Comparison of ENCODE assay signal across 22 mouse cellular contexts in genomic region chr14:62022193-62022592, GRCm38 (mm10).
DNase-seq lines count a peak whose midpoint lies in the region; ATAC-seq lines count a peak whose summit lies in the region.
"Had no signal": no experiment of that assay in that cellular context is flagged by ENCODE, and none has a peak within 500 bp of the region (broad histone marks: within the 10 kb centered on the region; RNA-seq: fewer than 3 reads in every experiment).

No protein-coding gene starts in this region.

- no peaks in the 10 kb centered on the region for H3K36me3 ChIP-seq in midbrain, embryonic 11.5 days (ENCODE audit: control insufficient read depth, insufficient read depth, low read length)
- no peaks in the 10 kb centered on the region for H3K36me3 ChIP-seq in midbrain, embryonic 13.5 days
- H3K36me3 ChIP-seq: embryonic facial prominence, embryonic 13.5 days; heart, embryonic 13.5 days; hindbrain, embryonic 12.5 days had no signal

- no peak overlapping the region for H3K27ac ChIP-seq in midbrain, embryonic 11.5 days (ENCODE audit: low read depth, low read length)
- no peak overlapping the region for H3K27ac ChIP-seq in midbrain, embryonic 13.5 days
- H3K27ac ChIP-seq: embryonic facial prominence, embryonic 13.5 days; forebrain, embryonic 13.5 days; heart, embryonic 13.5 days; hindbrain, embryonic 12.5 days had no signal

- no peak for ATAC-seq in midbrain, embryonic 11.5 days (ENCODE audit: low FRiP score)
- ATAC-seq in midbrain, embryonic 13.5 days, result no peak
- ATAC-seq: forebrain, embryonic 13.5 days; forebrain, postnatal 0 days; hindbrain, embryonic 16.5 days had no signal

- H3K4me3 ChIP-seq in midbrain, embryonic 11.5 days (ENCODE audit: low read depth, low read length), result no peak overlapping the region
- no peak overlapping the region for H3K4me3 ChIP-seq in midbrain, embryonic 13.5 days (replicated peaks)
- H3K4me3 ChIP-seq: embryonic facial prominence, embryonic 13.5 days; forebrain, embryonic 13.5 days; heart, embryonic 13.5 days; hindbrain, embryonic 12.5 days had no signal

- no peaks in the 10 kb centered on the region for H3K27me3 ChIP-seq in midbrain, embryonic 11.5 days (ENCODE audit: control insufficient read depth, insufficient read depth, low read length)
- H3K27me3 ChIP-seq in midbrain, embryonic 13.5 days, result no peaks in the 10 kb centered on the region
- H3K27me3 ChIP-seq: embryonic facial prominence, embryonic 13.5 days; forebrain, embryonic 13.5 days; heart, embryonic 13.5 days; hindbrain, embryonic 12.5 days had no signal

- peak; percentile 27 for DNase-seq in heart, adult 11 months
- no peak for DNase-seq in heart, postnatal 4 days
- DNase-seq in midbrain, embryonic 11.5 days (ENCODE audit: low spot score, missing footprints), result peak; percentile 73
- DNase-seq in gonadal fat pad, adult 2 months (ENCODE audit: low read depth), result peak; percentile 57
- no peak for DNase-seq in kidney, adult 18-20 months
- DNase-seq in left cerebral cortex, postnatal 4 days, result no peak
- DNase-seq in spleen, adult 12 weeks (ENCODE audit: low spot score), result no peak
- DNase-seq: adrenal gland, adult 8-10 months; adrenal gland, postnatal 36 days; B cell, adult 2 months; cerebellum, adult 11-12 months; cerebellum, adult 9-10 months; cerebellum, postnatal 25 days; forebrain, postnatal 0 days; gastrocnemius, postnatal 14 days; heart, postnatal 36 days had no signal

- WGBS in midbrain, embryonic 11.5 days, result 95% methylated on average over 3 of the region's 3 CpGs
- WGBS in midbrain, embryonic 13.5 days, result 93% methylated on average over 3 of the region's 3 CpGs

- no peak overlapping the region for H3K9ac ChIP-seq in midbrain, embryonic 11.5 days (ENCODE audit: low read length)
- H3K9ac ChIP-seq in midbrain, embryonic 13.5 days (replicated peaks), result no peak overlapping the region
- H3K9ac ChIP-seq: embryonic facial prominence, embryonic 13.5 days; forebrain, embryonic 13.5 days; forebrain, postnatal 0 days; heart, embryonic 13.5 days; hindbrain, embryonic 12.5 days had no signal

- no peaks in the 10 kb centered on the region for H3K9me3 ChIP-seq in midbrain, embryonic 11.5 days (ENCODE audit: control insufficient read depth, low read length)
- H3K9me3 ChIP-seq in midbrain, embryonic 13.5 days, result no peaks in the 10 kb centered on the region
- H3K9me3 ChIP-seq: embryonic facial prominence, embryonic 13.5 days; forebrain, embryonic 13.5 days; heart, embryonic 13.5 days; hindbrain, embryonic 12.5 days had no signal

- H3K4me2 ChIP-seq in midbrain, embryonic 11.5 days, result no peak overlapping the region
- no peak overlapping the region for H3K4me2 ChIP-seq in midbrain, embryonic 13.5 days (replicated peaks)
- H3K4me2 ChIP-seq: embryonic facial prominence, embryonic 13.5 days; forebrain, embryonic 13.5 days; heart, embryonic 13.5 days; hindbrain, embryonic 12.5 days had no signal

- intact Hi-C loops in left cerebral cortex, postnatal 4 days (cut with DNase I), result no loop called here

- H3K4me1 ChIP-seq in midbrain, embryonic 11.5 days (ENCODE audit: control insufficient read depth, insufficient read depth, low read length), result no peaks in the 10 kb centered on the region; the same call in 1 of the 2 replicates
- H3K4me1 ChIP-seq in midbrain, embryonic 13.5 days (replicated peaks), result no peaks in the 10 kb centered on the region
- H3K4me1 ChIP-seq: forebrain, embryonic 13.5 days; heart, embryonic 13.5 days; hindbrain, embryonic 12.5 days had no signal

Comparison
In these comparisons a context has a peak if more than half of its experiments do, and no peak if none do; other contexts are left out.
1. DNase-seq: peak in heart, adult 11 months (single experiment), midbrain, embryonic 11.5 days (single experiment) and gonadal fat pad, adult 2 months (single experiment); none in heart, postnatal 4 days (single experiment), kidney, adult 18-20 months (single experiment), left cerebral cortex, postnatal 4 days (single experiment) and spleen, adult 12 weeks (single experiment).